Mouse (Mus musculus): ENCODE data around the gene Nlrp6.
"Not testable (repeated sequence)": the region's sequence is repeated elsewhere in the genome, so short reads cannot be mapped to it uniquely, and the experiment has no call there.

Gene Nlrp6

GRCm38 (mm10) chr7:140971479-140972171 lies 50.9 kb downstream of the Nlrp6 start:
- DNase-seq (ENCODE audit: extremely low read depth, low read depth, low spot score) = no peak

- DNase-seq (ENCODE audit: extremely low read depth, low read depth, low spot score) = no peak
These were observed 52.9 kb downstream of the Nlrp6 start for GRCm38 (mm10) chr7:140973396-140974165.

- no peak for DNase-seq (ENCODE audit: extremely low read depth, low read depth, low spot score)
These were observed 54.2 kb downstream of the Nlrp6 start for GRCm38 (mm10) chr7:140974940-140975339.

GRCm38 (mm10) chr7:140975465-140975864 lies 54.8 kb downstream of the Nlrp6 start:
- DNase-seq (ENCODE audit: extremely low read depth, low read depth, low spot score) = no peak

- DNase-seq (ENCODE audit: extremely low read depth, low read depth, low spot score) = not testable (repeated sequence)
These were observed 56.0 kb downstream of the Nlrp6 start for GRCm38 (mm10) chr7:140976720-140977119.

All from fat pad, adult 2 months (tissue).